Mouse (Mus musculus) cerebellum, adult 9-11 months (tissue): Measurements from ENCODE around the gene Terf2.
"Not testable (repeated sequence)": the region's sequence is repeated elsewhere in the genome, so short reads cannot be mapped to it uniquely, and the experiment has no call there.

Source experiments
- DNase-seq: peaks from one replicate; pipeline ENCODE4 v3.0.0; 2022

The Terf2 gene

DNA sequence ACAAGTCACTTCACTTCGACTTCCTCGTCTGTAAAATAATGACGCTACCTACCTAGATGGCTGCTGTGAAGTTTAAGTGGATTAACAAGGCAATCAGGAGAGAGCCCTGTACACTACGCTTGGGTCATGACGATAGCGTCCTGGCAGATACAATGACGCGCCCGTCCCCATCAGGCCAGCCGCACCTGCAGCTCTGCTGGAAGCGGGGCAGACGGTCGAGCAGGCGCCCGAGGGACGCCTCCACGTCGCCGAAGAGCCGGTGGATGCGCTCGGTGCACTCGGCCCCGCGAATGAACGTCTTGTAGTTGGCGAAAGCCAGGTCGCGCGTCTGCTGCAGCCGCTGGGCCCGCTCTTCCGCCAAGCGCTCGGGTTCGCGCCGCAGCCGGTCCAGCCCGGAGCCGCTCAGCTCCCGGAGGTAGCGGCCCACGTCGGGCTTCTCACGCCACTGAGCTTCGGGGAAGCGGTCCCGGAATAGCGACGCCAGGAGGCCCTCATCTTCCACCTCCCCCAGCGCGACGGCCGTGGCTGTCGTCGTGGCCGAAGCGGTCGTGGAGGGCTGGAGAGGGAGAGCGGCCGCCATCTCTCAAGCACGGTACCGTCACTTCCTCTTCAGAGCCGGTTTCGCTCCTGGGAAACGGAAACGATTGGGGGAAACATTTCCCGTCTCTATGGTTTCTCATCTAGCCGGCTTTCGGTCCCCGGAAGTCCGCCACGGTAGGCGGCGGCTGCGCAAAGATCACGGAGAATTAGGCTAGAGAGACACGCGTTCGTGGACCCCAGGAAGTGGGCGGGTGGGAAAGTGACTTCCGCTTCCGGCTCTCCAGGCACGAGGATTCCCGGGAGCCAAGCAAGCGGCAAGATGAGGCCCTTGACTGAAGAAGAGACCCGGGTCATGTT is 40.0 kb downstream of the Terf2 start, which contains the start of the genes Cog8 and Nip7:
Gene Cog8 (minus strand): TSS at position 614 of the 897 bp plus-strand sequence.
Gene Nip7 (plus strand): TSS at position 802 of the 897 bp plus-strand sequence.
- DNase-seq = peak; percentile 97

- DNase-seq = no peak
Measured at GRCm38 (mm10) chr8:107052046-107052445, 44.3 kb downstream of the Terf2 start.

DNA sequence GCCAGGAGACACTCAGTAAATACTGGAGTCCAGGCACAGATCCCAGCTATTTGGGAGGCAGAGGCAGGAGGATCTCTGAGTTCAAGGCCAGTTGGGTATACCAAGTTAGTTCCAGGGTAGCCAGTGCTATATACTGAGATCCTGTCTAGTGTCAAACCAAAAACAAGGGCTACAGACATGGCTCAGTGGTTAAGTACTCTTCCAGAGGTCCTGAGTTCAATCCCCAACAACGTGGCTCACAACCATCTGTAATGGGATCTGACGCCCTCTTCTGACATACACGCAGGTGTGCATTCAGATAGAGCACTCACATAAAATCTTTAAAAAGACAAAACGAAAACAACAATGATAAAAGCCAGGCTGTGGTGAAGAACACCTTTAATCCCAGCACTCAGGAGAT is 46.9 kb downstream of the Terf2 start:
- no peak for DNase-seq

- peak; percentile 89 for DNase-seq
Measured at GRCm38 (mm10) chr8:107048061-107048941, 48.0 kb downstream of the Terf2 start, which contains the start of gene Pdf. Pdf (minus strand) TSS chr8:107048614.

- DNase-seq = no peak
Measured at GRCm38 (mm10) chr8:107046976-107047375, 49.4 kb downstream of the Terf2 start.

GRCm38 (mm10) chr8:107045478-107045877 is 50.9 kb downstream of the Terf2 start:
- DNase-seq = no peak

- DNase-seq = no peak
Measured at GRCm38 (mm10) chr8:107040632-107041031, 55.7 kb downstream of the Terf2 start.

- no peak for DNase-seq
Measured at GRCm38 (mm10) chr8:107036626-107037025, 59.7 kb downstream of the Terf2 start.

- no peak for DNase-seq
Measured at GRCm38 (mm10) chr8:107035641-107036040, 60.7 kb downstream of the Terf2 start.

GRCm38 (mm10) chr8:107033609-107034008 is 62.7 kb downstream of the Terf2 start:
- DNase-seq = not testable (repeated sequence)

DNA sequence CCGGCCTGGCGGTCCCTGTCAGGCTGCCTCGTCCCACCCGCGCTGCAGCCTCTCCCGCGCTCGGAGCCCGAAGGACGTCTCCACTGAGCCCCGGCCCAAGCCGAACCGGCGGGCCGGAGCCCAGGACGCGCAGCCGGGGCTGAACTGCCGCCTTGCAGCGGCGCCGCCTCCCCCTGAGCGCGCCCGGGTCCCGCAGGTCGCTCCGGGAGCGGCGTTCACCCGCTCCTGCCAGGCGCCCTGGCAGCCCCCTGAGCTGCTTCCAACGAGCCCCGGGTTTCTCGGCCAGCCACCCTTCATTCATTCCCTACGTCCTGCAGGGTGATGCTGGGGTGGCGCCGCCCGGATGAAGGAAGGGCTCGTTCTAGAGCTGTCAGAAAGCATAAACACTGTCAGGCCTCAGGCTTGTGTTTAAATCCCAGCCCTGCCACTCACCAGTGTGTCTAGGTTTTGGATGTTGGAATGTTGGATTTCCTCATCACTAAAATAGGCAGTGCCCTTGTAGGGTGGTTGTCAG is 64.7 kb downstream of the Terf2 start:
- no peak for DNase-seq

DNA sequence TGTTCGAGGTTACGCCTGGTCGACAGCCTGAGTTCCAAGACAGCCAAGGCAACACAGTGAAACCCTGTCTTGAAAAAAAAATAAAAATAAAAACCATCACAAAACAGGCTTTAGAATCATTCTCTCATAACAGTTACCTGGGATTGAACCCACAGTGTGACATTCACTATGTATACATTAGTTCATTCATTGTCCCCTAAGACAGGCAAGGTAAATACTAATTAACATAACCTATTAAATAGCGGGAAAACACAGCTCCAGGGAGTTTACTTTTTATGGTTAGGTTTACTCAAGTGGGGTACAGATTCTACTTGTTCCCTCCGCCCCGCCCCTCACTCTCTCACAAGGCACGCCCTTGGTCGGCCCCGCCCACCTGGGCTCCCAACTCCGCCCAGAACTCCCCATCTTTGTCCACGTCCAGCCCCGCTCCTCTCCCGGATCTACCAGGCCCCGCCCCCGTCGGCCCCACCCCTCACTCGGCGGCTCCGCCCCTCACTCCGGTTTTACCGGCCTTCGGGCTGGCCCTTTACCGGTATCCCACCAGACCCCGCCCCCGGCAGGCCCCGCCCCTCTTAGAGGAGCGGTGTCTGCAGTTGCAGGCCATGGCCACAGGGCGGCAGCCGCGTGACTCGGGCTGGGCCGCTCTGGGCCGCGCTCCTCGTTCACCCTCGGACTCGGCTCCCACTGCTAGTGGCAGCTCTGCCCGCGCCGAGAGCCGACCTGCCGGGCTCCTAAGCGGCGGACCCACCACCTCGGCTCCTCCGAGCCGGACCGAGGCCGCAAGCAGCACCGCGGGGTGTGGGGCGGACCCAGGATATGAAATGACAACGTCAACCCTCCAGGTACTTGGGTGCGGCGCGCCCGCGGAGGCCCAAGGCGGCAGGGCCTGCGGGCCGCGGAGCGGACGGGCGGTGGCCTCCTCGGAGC is 65.4 kb downstream of the Terf2 start, which contains the start of gene Vps4a:
Gene Vps4a (plus strand): TSS at position 573 of the 927 bp plus-strand sequence.
- DNase-seq = peak; percentile 96

GRCm38 (mm10) chr8:107030058-107030457 is 66.3 kb downstream of the Terf2 start:
- no peak for DNase-seq

GRCm38 (mm10) chr8:107029310-107029709 is 67.0 kb downstream of the Terf2 start:
- no peak for DNase-seq

DNA sequence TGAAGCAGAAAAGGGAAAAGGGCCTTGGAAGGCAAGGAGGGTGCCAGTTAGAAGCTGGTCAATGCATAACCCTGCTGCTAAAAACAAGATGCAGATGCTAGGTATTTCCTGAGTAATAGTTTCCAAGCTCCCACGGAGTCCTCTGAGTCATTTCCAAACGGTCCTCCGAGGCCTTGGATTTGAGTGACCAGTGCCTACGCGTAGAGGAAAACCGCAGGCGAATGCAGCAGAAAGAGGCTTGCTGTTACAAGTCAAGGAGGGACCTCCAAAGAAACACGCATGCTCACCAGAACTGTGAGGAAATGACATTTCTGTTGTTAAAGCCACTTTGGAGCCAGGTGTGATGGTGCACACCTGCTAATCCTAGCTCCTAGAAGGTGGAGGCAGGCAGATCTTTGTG is 72.9 kb downstream of the Terf2 start:
- no peak for DNase-seq
